Mouse (Mus musculus): Measurements from ENCODE around the gene Actrt2. TPM values are rescaled to one million over a fixed set of nuclear protein-coding genes. Genes with fewer than 3 reads are reported as not detected.

The Actrt2 gene
- polyA plus RNA-seq, 1 experiment = not detected

- Histone ChIP-seq H3K27ac (ENCODE audit: insufficient read depth, low read length) (no peak overlapping the region), H3K4me1 (ENCODE audit: control insufficient read depth, insufficient read depth, low read length) (no peaks in the 10 kb centered on the region)
- TF ChIP-seq POLR2A (IDR thresholded peaks at IDR 0.05; ENCODE audit: insufficient read depth, low read length) (no peak), EP300 (IDR thresholded peaks at IDR 0.05; ENCODE audit: insufficient read depth, low read depth, low read length) (no peak), CTCF (IDR thresholded peaks at IDR 0.05; ENCODE audit: low read depth, low read length) (peak; percentile 44)
These were observed 28.9 kb upstream of the Actrt2 start for GRCm38 (mm10) chr4:154696552-154696951.

GRCm38 (mm10) chr4:154696146-154696545 is 28.5 kb upstream of the Actrt2 start:
- no peak overlapping the region for H3K27ac ChIP-seq (ENCODE audit: insufficient read depth, low read length)
- no peaks in the 10 kb centered on the region for H3K9me3 ChIP-seq (replicated peaks; ENCODE audit: control insufficient read depth, insufficient read depth, low read length, poor library complexity, severe bottlenecking)
- no peak for TF ChIP-seq CTCF (IDR thresholded peaks at IDR 0.05; ENCODE audit: low read depth, low read length)
- no peak for TF ChIP-seq POLR2A (IDR thresholded peaks at IDR 0.05; ENCODE audit: insufficient read depth, low read length)
- TF ChIP-seq EP300 (IDR thresholded peaks at IDR 0.05; ENCODE audit: insufficient read depth, low read depth, low read length) = no peak
- no peaks in the 10 kb centered on the region for H3K4me1 ChIP-seq (ENCODE audit: control insufficient read depth, insufficient read depth, low read length)
- H3K36me3 ChIP-seq (ENCODE audit: control insufficient read depth, insufficient read depth, low read length, poor library complexity, severe bottlenecking) = no peaks in the 10 kb centered on the region
- H3K27me3 ChIP-seq (ENCODE audit: control insufficient read depth, insufficient read depth, low read length, poor library complexity, severe bottlenecking) = no peaks in the 10 kb centered on the region
- no peak overlapping the region for H3K4me3 ChIP-seq (ENCODE audit: low read depth, low read length)
- no peak overlapping the region for H3K9ac ChIP-seq (ENCODE audit: low read depth, poor library complexity, severe bottlenecking)

More at GRCm38 (mm10) chr4:154696552-154696951, 28.9 kb upstream of the Actrt2 start:
- Histone ChIP-seq H3K36me3 (ENCODE audit: control insufficient read depth, insufficient read depth, low read length, poor library complexity, severe bottlenecking) (no peaks in the 10 kb centered on the region), H3K27me3 (ENCODE audit: control insufficient read depth, insufficient read depth, low read length, poor library complexity, severe bottlenecking) (no peaks in the 10 kb centered on the region), H3K4me3 (ENCODE audit: low read depth, low read length) (no peak overlapping the region), H3K9ac (ENCODE audit: low read depth, poor library complexity, severe bottlenecking) (no peak overlapping the region), H3K9me3 (replicated peaks; ENCODE audit: control insufficient read depth, insufficient read depth, low read length, poor library complexity, severe bottlenecking) (no peaks in the 10 kb centered on the region)

GRCm38 (mm10) chr4:154694361-154694760 is 26.7 kb upstream of the Actrt2 start:
- TF ChIP-seq EP300 (IDR thresholded peaks at IDR 0.05; ENCODE audit: insufficient read depth, low read depth, low read length) = no peak
- no peak for TF ChIP-seq POLR2A (IDR thresholded peaks at IDR 0.05; ENCODE audit: insufficient read depth, low read length)
- Histone ChIP-seq H3K27ac (ENCODE audit: insufficient read depth, low read length) (no peak overlapping the region), H3K27me3 (ENCODE audit: control insufficient read depth, insufficient read depth, low read length, poor library complexity, severe bottlenecking) (no peaks in the 10 kb centered on the region)

GRCm38 (mm10) chr4:154693348-154694015 is 25.8 kb upstream of the Actrt2 start:
- TF ChIP-seq POLR2A (IDR thresholded peaks at IDR 0.05; ENCODE audit: insufficient read depth, low read length) = no peak
- TF ChIP-seq CTCF (IDR thresholded peaks at IDR 0.05; ENCODE audit: low read depth, low read length) = no peak
- TF ChIP-seq EP300 (IDR thresholded peaks at IDR 0.05; ENCODE audit: insufficient read depth, low read depth, low read length) = no peak
- no peaks in the 10 kb centered on the region for H3K27me3 ChIP-seq (ENCODE audit: control insufficient read depth, insufficient read depth, low read length, poor library complexity, severe bottlenecking)
- H3K4me3 ChIP-seq (ENCODE audit: low read depth, low read length) = no peak overlapping the region
- H3K9ac ChIP-seq (ENCODE audit: low read depth, poor library complexity, severe bottlenecking) = no peak overlapping the region
- no peaks in the 10 kb centered on the region for H3K36me3 ChIP-seq (ENCODE audit: control insufficient read depth, insufficient read depth, low read length, poor library complexity, severe bottlenecking)
- H3K27ac ChIP-seq (ENCODE audit: insufficient read depth, low read length) = no peak overlapping the region
- no peaks in the 10 kb centered on the region for H3K9me3 ChIP-seq (replicated peaks; ENCODE audit: control insufficient read depth, insufficient read depth, low read length, poor library complexity, severe bottlenecking)
- no peaks in the 10 kb centered on the region for H3K4me1 ChIP-seq (ENCODE audit: control insufficient read depth, insufficient read depth, low read length)

More at GRCm38 (mm10) chr4:154694361-154694760, 26.7 kb upstream of the Actrt2 start:
- Histone ChIP-seq H3K9ac (ENCODE audit: low read depth, poor library complexity, severe bottlenecking) (no peak overlapping the region), H3K9me3 (replicated peaks; ENCODE audit: control insufficient read depth, insufficient read depth, low read length, poor library complexity, severe bottlenecking) (no peaks in the 10 kb centered on the region), H3K36me3 (ENCODE audit: control insufficient read depth, insufficient read depth, low read length, poor library complexity, severe bottlenecking) (no peaks in the 10 kb centered on the region), H3K4me1 (ENCODE audit: control insufficient read depth, insufficient read depth, low read length) (no peaks in the 10 kb centered on the region), H3K4me3 (ENCODE audit: low read depth, low read length) (no peak overlapping the region)

GRCm38 (mm10) chr4:154683068-154683752 is 15.5 kb upstream of the Actrt2 start:
- H3K27ac ChIP-seq (ENCODE audit: insufficient read depth, low read length) = peak overlapping the region; percentile 93

DNA sequence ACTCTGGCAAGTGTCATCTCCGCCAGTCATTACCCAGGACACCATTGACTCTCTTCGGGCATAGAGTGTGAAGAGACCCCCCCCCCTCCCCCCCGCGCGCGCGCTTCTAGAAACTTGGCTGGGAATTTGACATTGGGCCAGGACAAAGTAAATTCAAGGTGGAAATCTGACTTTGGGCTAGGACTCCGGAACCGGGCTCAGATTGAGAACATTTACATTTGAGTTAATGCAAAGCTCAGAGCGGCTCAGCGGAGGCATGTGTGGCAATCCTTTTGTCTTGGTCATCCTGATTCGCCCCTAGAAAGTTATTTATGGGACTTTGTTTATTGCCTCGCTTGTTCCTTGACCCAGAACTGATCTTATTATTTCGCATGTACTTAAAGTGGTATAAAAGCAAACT is 14.6 kb upstream of the Actrt2 start:
- H3K36me3 ChIP-seq (ENCODE audit: control insufficient read depth, insufficient read depth, low read length, poor library complexity, severe bottlenecking) = no peaks in the 10 kb centered on the region
- H3K4me1 ChIP-seq (ENCODE audit: control insufficient read depth, insufficient read depth, low read length) = peaks cover 17% of the 10 kb centered on the region
- TF ChIP-seq POLR2A (IDR thresholded peaks at IDR 0.05; ENCODE audit: insufficient read depth, low read length) = no peak
- peak; percentile 87 for TF ChIP-seq EP300 (IDR thresholded peaks at IDR 0.05; ENCODE audit: insufficient read depth, low read depth, low read length)
- H3K4me3 ChIP-seq (ENCODE audit: low read depth, low read length) = no peak overlapping the region
- H3K9me3 ChIP-seq (replicated peaks; ENCODE audit: control insufficient read depth, insufficient read depth, low read length, poor library complexity, severe bottlenecking) = no peaks in the 10 kb centered on the region
- H3K9ac ChIP-seq (ENCODE audit: low read depth, poor library complexity, severe bottlenecking) = 0 out of 2 replicates have a peak overlapping the region, but pooled peaks have one; percentile 4
- H3K27me3 ChIP-seq (ENCODE audit: control insufficient read depth, insufficient read depth, low read length, poor library complexity, severe bottlenecking) = no peaks in the 10 kb centered on the region
- H3K27ac ChIP-seq (ENCODE audit: insufficient read depth, low read length) = peak overlapping the region; percentile 93

More at GRCm38 (mm10) chr4:154683068-154683752, 15.5 kb upstream of the Actrt2 start:
- Histone ChIP-seq H3K36me3 (ENCODE audit: control insufficient read depth, insufficient read depth, low read length, poor library complexity, severe bottlenecking) (no peaks in the 10 kb centered on the region), H3K4me1 (ENCODE audit: control insufficient read depth, insufficient read depth, low read length) (peaks cover 17% of the 10 kb centered on the region), H3K9me3 (replicated peaks; ENCODE audit: control insufficient read depth, insufficient read depth, low read length, poor library complexity, severe bottlenecking) (no peaks in the 10 kb centered on the region), H3K4me3 (ENCODE audit: low read depth, low read length) (no peak overlapping the region), H3K27me3 (ENCODE audit: control insufficient read depth, insufficient read depth, low read length, poor library complexity, severe bottlenecking) (no peaks in the 10 kb centered on the region), H3K9ac (ENCODE audit: low read depth, poor library complexity, severe bottlenecking) (0 out of 2 replicates have a peak overlapping the region, but pooled peaks have one; percentile 4)
- TF ChIP-seq POLR2A (IDR thresholded peaks at IDR 0.05; ENCODE audit: insufficient read depth, low read length) = no peak
- TF ChIP-seq CTCF (IDR thresholded peaks at IDR 0.05; ENCODE audit: low read depth, low read length) = no peak
- TF ChIP-seq EP300 (IDR thresholded peaks at IDR 0.05; ENCODE audit: insufficient read depth, low read depth, low read length) = peak; percentile 66; the same call in 1 of the 2 replicates

Data from ES-Bruce4 (cell line).